17 mouse cellular contexts compared by ENCODE assay signal in the genomic region with DNA sequence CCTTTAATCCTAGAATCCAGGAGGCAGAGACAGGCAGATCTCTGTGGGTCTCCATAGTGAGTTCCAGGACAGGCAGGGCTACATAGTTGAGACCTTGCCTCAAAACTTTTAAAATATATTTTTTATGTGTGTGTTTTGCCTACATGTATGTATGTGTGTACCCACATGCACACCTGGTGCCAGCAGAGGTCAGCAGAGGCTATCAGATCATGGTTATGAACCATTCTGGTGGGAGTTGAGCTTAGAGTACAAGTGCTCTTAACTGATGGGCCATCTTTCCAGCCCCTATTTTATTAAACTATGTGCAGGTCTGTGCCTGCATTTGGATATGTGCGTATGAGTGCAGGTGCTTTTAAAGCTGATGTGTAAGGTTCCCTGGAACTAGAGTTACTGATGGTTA. TPM values are rescaled to one million over a fixed set of nuclear protein-coding genes. Genes with fewer than 3 reads are reported as not detected.
A peak's percentile ranks its signal among the peaks of the same experiment; 100 is the strongest.
DNase-seq lines count a peak whose midpoint lies in the region; ATAC-seq and TF ChIP-seq lines count a peak whose summit lies in the region.
"Had no signal": no experiment of that assay in that cellular context is flagged by ENCODE, and none has a peak within 500 bp of the region (broad histone marks: within the 10 kb centered on the region; RNA-seq: fewer than 3 reads in every experiment).

No protein-coding gene starts in this region.

- no peak overlapping the region for H3K4me2 ChIP-seq in lung, postnatal 0 days (replicated peaks; ENCODE audit: low read depth, low read length)

- WGBS in lung, postnatal 0 days, result 94% methylated on average over 1 of the region's 1 CpGs

- no peak for TF ChIP-seq POLR2A in brain, embryonic 14.5 days (IDR thresholded peaks at IDR 0.05; ENCODE audit: borderline replicate concordance, extremely low read depth, insufficient read depth, insufficient read length, poor library complexity, severe bottlenecking)

- ATAC-seq in lung, postnatal 0 days, result no peak
- no peak for ATAC-seq in frontal cortex, adult (ENCODE audit: low TSS enrichment)
- ATAC-seq: Patski had no signal

- intact Hi-C loops in gastrocnemius, adult 2 months (cut with DNase I), result no loop called here

- H3K4me3 ChIP-seq in gastrocnemius, adult 2 months, result no peak overlapping the region
- no peak overlapping the region for H3K4me3 ChIP-seq in lung, postnatal 0 days (ENCODE audit: low read depth, low read length)
- H3K4me3 ChIP-seq: embryonic facial prominence, embryonic 10.5 days; heart, embryonic 10.5 days; limb, embryonic 10.5 days had no signal

- no peak overlapping the region for H3K27ac ChIP-seq in gastrocnemius, adult 2 months
- no peak overlapping the region for H3K27ac ChIP-seq in lung, postnatal 0 days (ENCODE audit: low read length)
- H3K27ac ChIP-seq: embryonic facial prominence, embryonic 10.5 days; heart, embryonic 10.5 days; limb, embryonic 10.5 days had no signal

- H3K36me3 ChIP-seq in lung, postnatal 0 days (ENCODE audit: insufficient read depth, low read length), result peaks cover 81% of the 10 kb centered on the region

- H3K4me1 ChIP-seq in lung, postnatal 0 days (ENCODE audit: insufficient read depth, low read depth, low read length), result no peaks in the 10 kb centered on the region
- H3K4me1 ChIP-seq: embryonic facial prominence, embryonic 10.5 days; heart, embryonic 10.5 days; limb, embryonic 10.5 days had no signal

- H3K9ac ChIP-seq in lung, postnatal 0 days (replicated peaks; ENCODE audit: low read depth), result no peak overlapping the region

- H3K9me3 ChIP-seq in lung, postnatal 0 days (ENCODE audit: low read length), result no peaks in the 10 kb centered on the region
- H3K9me3 ChIP-seq: embryonic facial prominence, embryonic 10.5 days; heart, embryonic 10.5 days; limb, embryonic 10.5 days had no signal

- peak; percentile 11; the same call in 1 of the 2 replicates for TF ChIP-seq CTCF in gastrocnemius, adult 2 months (IDR thresholded peaks at IDR 0.05)
- peak; percentile 39 for TF ChIP-seq CTCF in lung, postnatal 0 days (IDR thresholded peaks at IDR 0.05)
- TF ChIP-seq CTCF in brain, embryonic 14.5 days (IDR thresholded peaks at IDR 0.05; ENCODE audit: borderline replicate concordance, extremely low read depth, insufficient read depth, insufficient read length), result peak; percentile 11; the same call in 1 of the 2 replicates

- DNase-seq in gastrocnemius, adult 2 months, result no peak
- DNase-seq in gastrocnemius, adult 8-10 months (ENCODE audit: low spot score in 2 of 2), result no peak
- no peak for DNase-seq in lung, postnatal 0 days (ENCODE audit: low spot score)
- no peak for DNase-seq in lung, adult 18-20 months
- DNase-seq in brain, embryonic 14.5 days (ENCODE audit: low read depth), result no peak
- DNase-seq in thymus, postnatal 25 days, result peak; percentile 18
- no peak for DNase-seq in kidney, adult 18-20 months
- DNase-seq: heart, postnatal 4 days; right cerebral cortex, postnatal 25 days had no signal

- TF ChIP-seq EP300 in lung, postnatal 0 days (IDR thresholded peaks at IDR 0.05), result no peak

- H3K27me3 ChIP-seq in lung, postnatal 0 days (replicated peaks; ENCODE audit: insufficient read depth, low read length), result no peaks in the 10 kb centered on the region
- H3K27me3 ChIP-seq: Patski had no signal

RNA-seq across cellular contexts. Expression of a gene that starts 11.4 kb away (rescaled TPM):
- total RNA-seq in gastrocnemius, adult 2 months (2021), result 100 to 1,000 TPM; 153 to 163 TPM
- 100 to 1,000 TPM; 151 to 172 (median 160) TPM for total RNA-seq in gastrocnemius, adult 8-10 months (2022)
- 141 and 154 TPM in 2 replicates for polyA plus RNA-seq in lung, postnatal 0 days (2015; fragmentation: Nextera tagmentation; extraction: Ambion mirVana)
- 108 and 149 TPM in 2 replicates for polyA plus RNA-seq in brain, embryonic 14.5 days (2012; rRNA removed)

RNA-seq across cellular contexts. Expression of a gene that starts 29.9 kb away (rescaled TPM):
- total RNA-seq in gastrocnemius, adult 2 months (2021), result under 1 TPM; 0.38 to 0.78 TPM
- under 1 TPM; 0.15 to 0.94 (median 0.29) TPM for total RNA-seq in gastrocnemius, adult 8-10 months (2022)
- polyA plus RNA-seq in lung, postnatal 0 days (2015; fragmentation: Nextera tagmentation; extraction: Ambion mirVana), result 3.9 and 4.1 TPM in 2 replicates
- polyA plus RNA-seq in brain, embryonic 14.5 days (2012; rRNA removed), result 0.38 and 0.81 TPM in 2 replicates

RNA-seq across cellular contexts. Expression of a gene that starts 30.8 kb away (rescaled TPM):
- 10 to 100 TPM in 1 of 2 experiments, 1 to 10 TPM in 1; 9.1 to 13.4 TPM for total RNA-seq in gastrocnemius, adult 2 months (2021)
- 10 to 100 TPM in 3 of 4 experiments, 1 to 10 TPM in 1; 9.0 to 14.7 (median 12.6) TPM for total RNA-seq in gastrocnemius, adult 8-10 months (2022)
- 33.0 and 38.3 TPM in 2 replicates for polyA plus RNA-seq in lung, postnatal 0 days (2015; fragmentation: Nextera tagmentation; extraction: Ambion mirVana)
- 45.5 and 64.3 TPM in 2 replicates for polyA plus RNA-seq in brain, embryonic 14.5 days (2012; rRNA removed)

RNA-seq across cellular contexts. Expression of a gene that starts 39.9 kb away (rescaled TPM):
- total RNA-seq in gastrocnemius, adult 2 months (2021), result not detected
- total RNA-seq in gastrocnemius, adult 8-10 months (2022), result not detected
- polyA plus RNA-seq in lung, postnatal 0 days (2015; fragmentation: Nextera tagmentation; extraction: Ambion mirVana), result 0.31 TPM in 1 of 2 replicates, not detected in the other
- not detected in 2 replicates for polyA plus RNA-seq in brain, embryonic 14.5 days (2012; rRNA removed)
- total RNA-seq: heart, postnatal 4 days; layer of hippocampus, postnatal 25 days had no signal
- polyA plus RNA-seq: embryonic facial prominence, embryonic 10.5 days; heart, embryonic 10.5 days; intestine, embryonic 14.5 days; limb, embryonic 10.5 days; neural tube, embryonic 11.5 days had no signal

RNA-seq across cellular contexts. Expression of a gene that starts 51.6 kb away (rescaled TPM):
- total RNA-seq in gastrocnemius, adult 2 months (2021), result 10 to 100 TPM; 32.8 to 34.0 TPM
- 10 to 100 TPM; 25.4 to 32.4 (median 29.9) TPM for total RNA-seq in gastrocnemius, adult 8-10 months (2022)
- polyA plus RNA-seq in lung, postnatal 0 days (2015; fragmentation: Nextera tagmentation; extraction: Ambion mirVana), result 22.1 and 24.5 TPM in 2 replicates
- 178 and 208 TPM in 2 replicates for polyA plus RNA-seq in brain, embryonic 14.5 days (2012; rRNA removed)
